Mouse (Mus musculus) embryonic fibroblast, embryonic 13.5 days (primary cell): ENCODE data around the gene Nudcd3.

Experiments used
- CTCF ChIP-seq: IDR thresholded peaks from 2 replicates; pipeline ENCODE4 v1.5.1; 2011; ENCODE audit warnings: mild to moderate bottlenecking, control low read depth, low read length, moderate library complexity, borderline replicate concordance; ENCODE audit not compliant: insufficient read depth
- POLR2A ChIP-seq: IDR thresholded peaks from 2 replicates; pipeline ENCODE4 v1.6.1; 2011; ENCODE audit warnings: low read depth, mild to moderate bottlenecking, control low read depth, low read length, moderate library complexity

DNA sequence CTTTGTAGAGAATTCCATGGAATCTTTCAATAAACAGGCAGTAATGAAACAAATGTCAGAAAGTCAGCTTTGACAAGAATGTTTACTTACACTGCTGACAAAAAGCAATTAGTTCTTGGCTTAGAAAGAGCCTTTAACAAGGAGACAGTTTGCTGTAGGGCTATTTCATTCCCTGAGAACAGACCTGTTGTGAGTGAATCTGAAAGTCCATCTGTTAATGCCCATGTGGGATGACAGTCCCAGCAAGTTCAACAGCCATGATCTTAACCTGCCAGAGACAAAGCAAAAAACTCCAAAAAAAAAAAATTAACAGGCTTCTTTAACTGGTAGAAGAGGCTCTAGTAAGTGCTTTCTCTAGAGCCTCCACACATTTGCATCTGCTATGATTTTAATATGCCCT lies 38.7 kb downstream of the Nudcd3 start:
- TF ChIP-seq CTCF (no peak), POLR2A (no peak)
